Mouse (Mus musculus): ENCODE measurements around the gene Cadps2. TPM values are rescaled to one million over a fixed set of nuclear protein-coding genes. Genes with fewer than 3 reads are reported as not detected.
A peak's percentile ranks its signal among the peaks of the same experiment; 100 is the strongest.

Cadps2 gene
- polyA plus RNA-seq, 2 experiments, result 0.05 to 0.07 TPM

- Histone ChIP-seq H3K4me3 (ENCODE audit: insufficient read depth in 1 of 2, low read depth in 2 of 2, low read length in 2 of 2) (peak overlapping the region; percentile 26 to 51), H3K36me3 (replicated peaks; ENCODE audit: control insufficient read depth, insufficient read depth, low read depth) (no peaks in the 10 kb centered on the region), H3K27ac (no peak overlapping the region), H3K9me3 (ENCODE audit: control insufficient read depth, low read length) (no peaks in the 10 kb centered on the region), H3K9ac (replicated peaks) (no peak overlapping the region), H3K4me1 (replicated peaks; ENCODE audit: control insufficient read depth in 2 of 2, insufficient read depth in 2 of 2, low read length in 1 of 2) (no peaks in the 10 kb centered on the region), H3K4me2 (ENCODE audit: low read depth) (peak overlapping the region; percentile 58), H3K27me3 (ENCODE audit: control insufficient read depth, insufficient read depth, low read length) (peaks cover 22% of the 10 kb centered on the region)
- no peak for ATAC-seq (ENCODE audit: insufficient read depth)
- TF ChIP-seq CTCF (IDR thresholded peaks at IDR 0.05; ENCODE audit: low read depth) (no peak), EP300 (IDR thresholded peaks at IDR 0.05; ENCODE audit: low read depth) (no peak)
- WGBS (ENCODE audit: insufficient replicate concordance), result 2% methylated on average over 21 of the region's 35 CpGs
- no peak for DNase-seq (ENCODE audit: low read depth in 3 of 3, low spot score in 3 of 3)
These were observed 716 bp downstream of the Cadps2 start for GRCm38 (mm10) chr6:23838401-23839008.

DNA sequence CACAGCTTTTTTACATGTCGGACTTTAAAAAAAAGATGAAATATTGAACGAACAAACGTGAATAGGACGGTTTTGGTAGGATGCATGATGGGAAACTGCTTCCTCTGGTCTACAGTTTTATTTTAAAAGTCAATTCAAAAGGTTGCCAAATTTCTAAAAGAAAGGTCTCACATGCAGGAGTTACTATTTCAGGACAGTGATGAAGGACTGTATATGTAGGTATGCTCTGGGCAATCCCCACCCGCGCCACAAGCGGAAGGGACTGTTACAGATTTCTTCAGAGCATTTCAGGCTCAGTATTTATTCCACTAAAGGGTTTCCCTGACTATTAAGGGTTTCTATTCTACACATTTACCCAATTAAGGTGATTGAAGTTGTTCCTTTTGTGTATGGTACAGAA lies 1.6 kb downstream of the Cadps2 start:
- no peak overlapping the region for H3K4me2 ChIP-seq (ENCODE audit: low read depth)
- no peak overlapping the region for H3K9ac ChIP-seq (replicated peaks)
- TF ChIP-seq EP300 (IDR thresholded peaks at IDR 0.05; ENCODE audit: low read depth), result no peak
- TF ChIP-seq CTCF (IDR thresholded peaks at IDR 0.05; ENCODE audit: low read depth), result no peak
- H3K27ac ChIP-seq, result no peak overlapping the region
- DNase-seq (ENCODE audit: low read depth in 3 of 3, low spot score in 3 of 3), result no peak
- WGBS (ENCODE audit: insufficient replicate concordance), result 74% methylated on average over 7 of the region's 7 CpGs
- H3K4me1 ChIP-seq (replicated peaks; ENCODE audit: control insufficient read depth in 2 of 2, insufficient read depth in 2 of 2, low read length in 1 of 2), result no peaks in the 10 kb centered on the region
- H3K9me3 ChIP-seq (ENCODE audit: control insufficient read depth, low read length), result no peaks in the 10 kb centered on the region
- ATAC-seq (ENCODE audit: insufficient read depth), result no peak
- no peak overlapping the region for H3K4me3 ChIP-seq (ENCODE audit: insufficient read depth in 1 of 2, low read depth in 2 of 2, low read length in 2 of 2)
- H3K36me3 ChIP-seq (replicated peaks; ENCODE audit: control insufficient read depth, insufficient read depth, low read depth), result no peaks in the 10 kb centered on the region
- H3K27me3 ChIP-seq (ENCODE audit: control insufficient read depth, insufficient read depth, low read length), result peaks cover 22% of the 10 kb centered on the region

DNA sequence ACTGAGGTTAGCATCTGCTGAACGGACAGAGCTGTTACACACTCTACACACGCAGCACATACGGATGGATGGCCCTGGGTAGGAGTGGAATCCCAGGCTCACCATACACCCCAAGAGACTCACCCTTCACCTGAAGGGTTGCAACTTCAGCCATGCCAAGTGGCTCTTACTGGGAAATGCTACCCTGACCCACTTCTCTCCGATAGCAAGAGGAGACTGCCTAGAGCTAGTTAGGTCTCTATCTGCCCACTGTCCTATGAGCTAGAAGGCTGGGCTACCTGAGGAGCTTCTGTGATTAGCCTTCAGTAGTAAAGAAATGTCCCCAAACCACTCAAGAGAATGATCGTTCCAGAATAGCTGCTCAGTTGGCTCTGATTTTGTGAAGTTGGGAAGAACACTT lies 2.1 kb downstream of the Cadps2 start:
- TF ChIP-seq EP300 (IDR thresholded peaks at IDR 0.05; ENCODE audit: low read depth) (no peak), CTCF (IDR thresholded peaks at IDR 0.05; ENCODE audit: low read depth) (no peak)
- Histone ChIP-seq H3K4me2 (ENCODE audit: low read depth) (no peak overlapping the region), H3K9me3 (ENCODE audit: control insufficient read depth, low read length) (no peaks in the 10 kb centered on the region), H3K27me3 (ENCODE audit: control insufficient read depth, insufficient read depth, low read length) (peaks cover 22% of the 10 kb centered on the region), H3K27ac (no peak overlapping the region), H3K36me3 (replicated peaks; ENCODE audit: control insufficient read depth, insufficient read depth, low read depth) (no peaks in the 10 kb centered on the region), H3K4me1 (replicated peaks; ENCODE audit: control insufficient read depth in 2 of 2, insufficient read depth in 2 of 2, low read length in 1 of 2) (no peaks in the 10 kb centered on the region), H3K9ac (replicated peaks) (no peak overlapping the region), H3K4me3 (ENCODE audit: insufficient read depth in 1 of 2, low read depth in 2 of 2, low read length in 2 of 2) (no peak overlapping the region)
- DNase-seq (ENCODE audit: low read depth in 3 of 3, low spot score in 3 of 3), result no peak
- ATAC-seq (ENCODE audit: insufficient read depth), result no peak
- 71% methylated on average over 5 of the region's 5 CpGs for WGBS (ENCODE audit: insufficient replicate concordance)

DNA sequence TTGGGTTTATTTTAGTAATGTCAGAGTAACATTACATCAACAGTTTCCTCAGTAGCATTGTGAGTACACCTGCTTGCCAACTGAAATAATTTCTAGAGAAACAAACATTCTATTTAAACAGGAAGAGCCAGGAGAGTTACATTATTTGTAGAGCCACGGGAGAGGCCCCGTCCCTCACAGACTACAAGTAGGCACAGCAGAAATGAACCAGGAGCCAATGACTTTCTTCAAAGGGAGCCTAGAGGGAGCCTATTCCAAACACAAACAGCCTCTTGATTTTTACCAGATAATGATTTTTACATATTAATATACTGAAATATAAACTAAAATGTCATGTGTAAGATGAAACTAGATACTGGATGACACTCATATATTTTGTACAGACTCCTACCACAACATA lies 2.5 kb downstream of the Cadps2 start:
- ATAC-seq (ENCODE audit: insufficient read depth), result no peak
- H3K4me3 ChIP-seq (ENCODE audit: insufficient read depth in 1 of 2, low read depth in 2 of 2, low read length in 2 of 2), result no peak overlapping the region
- 45% methylated on average over 2 of the region's 2 CpGs for WGBS (ENCODE audit: insufficient replicate concordance)
- no peaks in the 10 kb centered on the region for H3K4me1 ChIP-seq (replicated peaks; ENCODE audit: control insufficient read depth in 2 of 2, insufficient read depth in 2 of 2, low read length in 1 of 2)
- no peaks in the 10 kb centered on the region for H3K36me3 ChIP-seq (replicated peaks; ENCODE audit: control insufficient read depth, insufficient read depth, low read depth)
- no peak for TF ChIP-seq CTCF (IDR thresholded peaks at IDR 0.05; ENCODE audit: low read depth)
- no peak for TF ChIP-seq EP300 (IDR thresholded peaks at IDR 0.05; ENCODE audit: low read depth)
- no peak overlapping the region for H3K4me2 ChIP-seq (ENCODE audit: low read depth)
- H3K9me3 ChIP-seq (ENCODE audit: control insufficient read depth, low read length), result no peaks in the 10 kb centered on the region
- no peak overlapping the region for H3K9ac ChIP-seq (replicated peaks)
- H3K27me3 ChIP-seq (ENCODE audit: control insufficient read depth, insufficient read depth, low read length), result peaks cover 22% of the 10 kb centered on the region
- DNase-seq (ENCODE audit: low read depth in 3 of 3, low spot score in 3 of 3), result no peak
- H3K27ac ChIP-seq, result no peak overlapping the region

DNA sequence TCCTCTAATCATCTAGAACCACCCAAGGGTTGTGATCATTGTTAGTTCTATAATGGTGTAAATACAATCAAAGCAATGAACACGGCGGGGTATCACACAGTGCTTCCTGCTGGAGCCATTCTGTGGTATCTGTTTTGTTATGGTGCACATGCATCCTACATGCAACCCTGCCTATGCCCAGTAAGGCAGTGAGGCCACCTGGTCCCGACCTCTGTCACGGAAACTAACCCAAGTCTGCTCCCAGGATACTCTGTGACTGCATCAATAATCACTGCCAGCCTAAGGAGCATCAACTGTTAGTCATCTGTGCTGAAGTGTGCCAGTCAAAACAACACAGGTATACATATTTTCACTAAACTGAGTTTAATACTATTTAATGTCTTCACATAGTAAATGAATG lies 3.7 kb downstream of the Cadps2 start:
- Histone ChIP-seq H3K9me3 (ENCODE audit: control insufficient read depth, low read length) (no peaks in the 10 kb centered on the region), H3K9ac (replicated peaks) (no peak overlapping the region), H3K27me3 (ENCODE audit: control insufficient read depth, insufficient read depth, low read length) (peaks cover 22% of the 10 kb centered on the region), H3K4me1 (replicated peaks; ENCODE audit: control insufficient read depth in 2 of 2, insufficient read depth in 2 of 2, low read length in 1 of 2) (no peaks in the 10 kb centered on the region), H3K4me3 (ENCODE audit: insufficient read depth in 1 of 2, low read depth in 2 of 2, low read length in 2 of 2) (no peak overlapping the region), H3K36me3 (replicated peaks; ENCODE audit: control insufficient read depth, insufficient read depth, low read depth) (no peaks in the 10 kb centered on the region), H3K4me2 (ENCODE audit: low read depth) (no peak overlapping the region), H3K27ac (no peak overlapping the region)
- no peak for TF ChIP-seq CTCF (IDR thresholded peaks at IDR 0.05; ENCODE audit: low read depth)
- no peak for TF ChIP-seq EP300 (IDR thresholded peaks at IDR 0.05; ENCODE audit: low read depth)
- 58% methylated on average over 4 of the region's 4 CpGs for WGBS (ENCODE audit: insufficient replicate concordance)
- DNase-seq (ENCODE audit: low read depth in 3 of 3, low spot score in 3 of 3), result no peak
- ATAC-seq (ENCODE audit: insufficient read depth), result no peak
